Mouse (Mus musculus): ENCODE measurements around the gene Zfhx3. TPM values are rescaled to one million over a fixed set of nuclear protein-coding genes. Genes with fewer than 3 reads are reported as not detected.

Gene Zfhx3
- total and polyA plus RNA-seq, 3 experiments = 0.11 to 0.30 TPM; not detected in 1

- TF ChIP-seq CTCF (IDR thresholded peaks at IDR 0.05; ENCODE audit: low read depth, low read length) (no peak), TAL1 (conservative IDR thresholded peaks at IDR 0.05; ENCODE audit: low read depth, low read length) (no peak), GATA1 (IDR thresholded peaks at IDR 0.05; ENCODE audit: borderline replicate concordance, low read length) (no peak), POLR2AphosphoS5 (IDR thresholded peaks at IDR 0.05; ENCODE audit: insufficient replicate concordance, low read depth, low read length) (no peak), GATA2 (IDR thresholded peaks at IDR 0.05; ENCODE audit: borderline replicate concordance, low read depth, low read length) (no peak)
- peaks cover 35% of the 10 kb centered on the region for H3K9me3 ChIP-seq (replicated peaks)
- no peak overlapping the region for H3K4me3 ChIP-seq (ENCODE audit: low read depth, low read length)
- H3K36me3 ChIP-seq (replicated peaks) = no peaks in the 10 kb centered on the region
- H3K27me3 ChIP-seq (ENCODE audit: insufficient read depth, low read length) = no peaks in the 10 kb centered on the region
- ATAC-seq (ENCODE audit: extremely low read depth, insufficient number of reproducible peaks, low FRiP score, poor library complexity, severe bottlenecking) = no peak
- no peaks in the 10 kb centered on the region for H3K4me1 ChIP-seq (ENCODE audit: insufficient read depth, low read depth, low read length)
- DNase-seq (ENCODE audit: low spot score) = no peak
These were observed 765.3 kb downstream of the Zfhx3 start for GRCm38 (mm10) chr8:108707576-108708281.

- TF ChIP-seq POLR2AphosphoS5 (IDR thresholded peaks at IDR 0.05; ENCODE audit: insufficient replicate concordance, low read depth, low read length) (no peak), GATA1 (IDR thresholded peaks at IDR 0.05; ENCODE audit: borderline replicate concordance, low read length) (no peak), GATA2 (IDR thresholded peaks at IDR 0.05; ENCODE audit: borderline replicate concordance, low read depth, low read length) (no peak), TAL1 (conservative IDR thresholded peaks at IDR 0.05; ENCODE audit: low read depth, low read length) (no peak), CTCF (IDR thresholded peaks at IDR 0.05; ENCODE audit: low read depth, low read length) (no peak)
- ATAC-seq (ENCODE audit: extremely low read depth, insufficient number of reproducible peaks, low FRiP score, poor library complexity, severe bottlenecking) (no peak), DNase-seq (ENCODE audit: low spot score) (no peak)
- Histone ChIP-seq H3K4me3 (ENCODE audit: low read depth, low read length) (no peak overlapping the region), H3K9me3 (replicated peaks) (peaks cover 38% of the 10 kb centered on the region), H3K27me3 (ENCODE audit: insufficient read depth, low read length) (no peaks in the 10 kb centered on the region), H3K36me3 (replicated peaks) (no peaks in the 10 kb centered on the region), H3K4me1 (ENCODE audit: insufficient read depth, low read depth, low read length) (no peaks in the 10 kb centered on the region)
These were observed 766.5 kb downstream of the Zfhx3 start for GRCm38 (mm10) chr8:108708833-108709387.

- no peak overlapping the region for H3K4me3 ChIP-seq (ENCODE audit: low read depth, low read length)
- ATAC-seq (ENCODE audit: extremely low read depth, insufficient number of reproducible peaks, low FRiP score, poor library complexity, severe bottlenecking) (no peak), DNase-seq (ENCODE audit: low spot score) (no peak)
- TF ChIP-seq POLR2AphosphoS5 (IDR thresholded peaks at IDR 0.05; ENCODE audit: insufficient replicate concordance, low read depth, low read length) = no peak
- no peak for TF ChIP-seq GATA2 (IDR thresholded peaks at IDR 0.05; ENCODE audit: borderline replicate concordance, low read depth, low read length)
- no peak for TF ChIP-seq CTCF (IDR thresholded peaks at IDR 0.05; ENCODE audit: low read depth, low read length)
- TF ChIP-seq GATA1 (IDR thresholded peaks at IDR 0.05; ENCODE audit: borderline replicate concordance, low read length) = no peak
- TF ChIP-seq TAL1 (conservative IDR thresholded peaks at IDR 0.05; ENCODE audit: low read depth, low read length) = no peak
- H3K36me3 ChIP-seq (replicated peaks) = no peaks in the 10 kb centered on the region
- H3K4me1 ChIP-seq (ENCODE audit: insufficient read depth, low read depth, low read length) = no peaks in the 10 kb centered on the region
- peaks cover 39% of the 10 kb centered on the region for H3K9me3 ChIP-seq (replicated peaks)
- no peaks in the 10 kb centered on the region for H3K27me3 ChIP-seq (ENCODE audit: insufficient read depth, low read length)
These were observed 767.0 kb downstream of the Zfhx3 start for GRCm38 (mm10) chr8:108709441-108709840.

GRCm38 (mm10) chr8:108709928-108710606 is 767.6 kb downstream of the Zfhx3 start:
- Histone ChIP-seq H3K36me3 (replicated peaks) (no peaks in the 10 kb centered on the region), H3K4me1 (ENCODE audit: insufficient read depth, low read depth, low read length) (no peaks in the 10 kb centered on the region), H3K9me3 (replicated peaks) (peaks cover 39% of the 10 kb centered on the region), H3K27me3 (ENCODE audit: insufficient read depth, low read length) (no peaks in the 10 kb centered on the region), H3K4me3 (ENCODE audit: low read depth, low read length) (no peak overlapping the region)
- TF ChIP-seq GATA2 (IDR thresholded peaks at IDR 0.05; ENCODE audit: borderline replicate concordance, low read depth, low read length) (no peak), POLR2AphosphoS5 (IDR thresholded peaks at IDR 0.05; ENCODE audit: insufficient replicate concordance, low read depth, low read length) (no peak), CTCF (IDR thresholded peaks at IDR 0.05; ENCODE audit: low read depth, low read length) (no peak), GATA1 (IDR thresholded peaks at IDR 0.05; ENCODE audit: borderline replicate concordance, low read length) (no peak), TAL1 (conservative IDR thresholded peaks at IDR 0.05; ENCODE audit: low read depth, low read length) (no peak)
- ATAC-seq (ENCODE audit: extremely low read depth, insufficient number of reproducible peaks, low FRiP score, poor library complexity, severe bottlenecking) (no peak), DNase-seq (ENCODE audit: low spot score) (no peak)

- Histone ChIP-seq H3K36me3 (replicated peaks) (no peaks in the 10 kb centered on the region), H3K9me3 (replicated peaks) (peaks cover 45% of the 10 kb centered on the region), H3K4me1 (ENCODE audit: insufficient read depth, low read depth, low read length) (no peaks in the 10 kb centered on the region), H3K27me3 (ENCODE audit: insufficient read depth, low read length) (no peaks in the 10 kb centered on the region), H3K4me3 (ENCODE audit: low read depth, low read length) (no peak overlapping the region)
- no peak for ATAC-seq (ENCODE audit: extremely low read depth, insufficient number of reproducible peaks, low FRiP score, poor library complexity, severe bottlenecking)
- TF ChIP-seq CTCF (IDR thresholded peaks at IDR 0.05; ENCODE audit: low read depth, low read length) (no peak), GATA1 (IDR thresholded peaks at IDR 0.05; ENCODE audit: borderline replicate concordance, low read length) (no peak), TAL1 (conservative IDR thresholded peaks at IDR 0.05; ENCODE audit: low read depth, low read length) (no peak), POLR2AphosphoS5 (IDR thresholded peaks at IDR 0.05; ENCODE audit: insufficient replicate concordance, low read depth, low read length) (no peak), GATA2 (IDR thresholded peaks at IDR 0.05; ENCODE audit: borderline replicate concordance, low read depth, low read length) (no peak)
- DNase-seq (ENCODE audit: low spot score) = no peak
These were observed 768.4 kb downstream of the Zfhx3 start for GRCm38 (mm10) chr8:108710607-108711489.
